Mouse (Mus musculus) hindbrain, embryonic 15.5 days (tissue): ENCODE measurements around the gene Raet1e. TPM values are rescaled to one million over a fixed set of nuclear protein-coding genes. Genes with fewer than 3 reads are reported as not detected.
"Not testable (repeated sequence)": the region's sequence is repeated elsewhere in the genome, so short reads cannot be mapped to it uniquely, and the experiment has no call there.

Source experiments
- ATAC-seq: fragments of 200-750 bp; cut with Nextera tagmentation; 2 replicates; pipeline ENCODE4 v1.8.0; 2017; ENCODE audit warnings: low read depth, moderate number of reproducible peaks, moderate TSS enrichment; ENCODE audit not compliant: low FRiP score
- H3K27ac ChIP-seq: fragments of 300-500 bp; sonication (generic); replicated peaks from 2 replicates; pipeline ENCODE4 v1.5.1; 2015; ENCODE audit warnings: mild to moderate bottlenecking, inconsistent platforms
- H3K27me3 ChIP-seq: fragments of 300-500 bp; sonication (generic); 2 replicates; pipeline ENCODE4 v1.6.1; 2015; ENCODE audit warnings: control low read depth, inconsistent platforms
- H3K36me3 ChIP-seq: fragments of 300-500 bp; sonication (generic); 2 replicates; pipeline ENCODE4 v1.6.1; 2015; ENCODE audit warnings: control low read depth, inconsistent platforms
- H3K4me1 ChIP-seq: fragments of 300-500 bp; sonication (generic); replicated peaks from 2 replicates; pipeline ENCODE4 v1.6.1; 2015; ENCODE audit warnings: control low read depth, inconsistent platforms
- H3K4me2 ChIP-seq: fragments of 300-500 bp; sonication (generic); 2 replicates; pipeline ENCODE4 v1.6.1; 2015; ENCODE audit warnings: moderate library complexity, mild to moderate bottlenecking, inconsistent platforms
- H3K4me3 ChIP-seq: fragments of 300-500 bp; sonication (generic); 2 replicates; pipeline ENCODE4 v1.5.1; 2015; ENCODE audit warnings: mild to moderate bottlenecking, inconsistent platforms
- H3K9ac ChIP-seq: fragments of 300-500 bp; sonication (generic); 2 replicates; pipeline ENCODE4 v1.6.1; 2015; ENCODE audit warnings: inconsistent platforms
- H3K9me3 ChIP-seq: fragments of 300-500 bp; sonication (generic); 2 replicates; pipeline ENCODE4 v1.6.1; 2016; ENCODE audit warnings: control low read depth, inconsistent platforms
- WGBS: fragments of 180-500 bp; shearing (Covaris S2); methylation state at CpG from one replicate; pipeline ENCODE4 v1.1.7; 2015; 5-methylcytosine and 5-hydroxymethylcytosine counted together
- polyA plus RNA-seq: library from polyadenylated mRNA; unstranded; fragments of >200 nt; fragmentation: Nextera tagmentation; extraction: Ambion mirVana; gene quantifications from 2 replicates; pipeline ENCODE4 v1.2.1, GENCODE M21; 2015

Gene Raet1e
- polyA plus RNA-seq, 1 experiment from 2014 or later, result 0.75 TPM

DNA sequence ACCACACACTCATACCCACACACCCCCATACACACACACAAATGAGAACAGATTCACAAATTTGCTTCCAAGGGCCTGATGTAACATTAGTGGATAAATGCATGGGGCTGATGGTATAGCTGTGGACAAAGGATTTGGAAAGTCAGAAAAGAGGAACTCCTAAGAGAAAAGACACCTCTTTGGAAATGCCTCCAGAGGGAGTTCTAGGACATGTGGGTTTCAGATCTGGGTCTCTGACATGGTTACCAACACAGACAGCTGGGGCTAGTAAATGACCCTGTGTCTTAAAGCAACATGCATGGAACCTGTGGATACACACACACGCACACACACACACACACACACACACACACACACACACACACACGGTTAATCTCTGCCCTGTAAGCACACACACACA, 202.6 kb downstream of the Raet1e start:
- ATAC-seq, H3K27ac ChIP-seq, H3K9me3 ChIP-seq, H3K27me3 ChIP-seq, H3K9ac ChIP-seq, H3K4me2 ChIP-seq, H3K36me3 ChIP-seq, H3K4me3 ChIP-seq, H3K4me1 ChIP-seq: not testable (repeated sequence)
- WGBS, result 54% methylated on average over 2 of the region's 2 CpGs

DNA sequence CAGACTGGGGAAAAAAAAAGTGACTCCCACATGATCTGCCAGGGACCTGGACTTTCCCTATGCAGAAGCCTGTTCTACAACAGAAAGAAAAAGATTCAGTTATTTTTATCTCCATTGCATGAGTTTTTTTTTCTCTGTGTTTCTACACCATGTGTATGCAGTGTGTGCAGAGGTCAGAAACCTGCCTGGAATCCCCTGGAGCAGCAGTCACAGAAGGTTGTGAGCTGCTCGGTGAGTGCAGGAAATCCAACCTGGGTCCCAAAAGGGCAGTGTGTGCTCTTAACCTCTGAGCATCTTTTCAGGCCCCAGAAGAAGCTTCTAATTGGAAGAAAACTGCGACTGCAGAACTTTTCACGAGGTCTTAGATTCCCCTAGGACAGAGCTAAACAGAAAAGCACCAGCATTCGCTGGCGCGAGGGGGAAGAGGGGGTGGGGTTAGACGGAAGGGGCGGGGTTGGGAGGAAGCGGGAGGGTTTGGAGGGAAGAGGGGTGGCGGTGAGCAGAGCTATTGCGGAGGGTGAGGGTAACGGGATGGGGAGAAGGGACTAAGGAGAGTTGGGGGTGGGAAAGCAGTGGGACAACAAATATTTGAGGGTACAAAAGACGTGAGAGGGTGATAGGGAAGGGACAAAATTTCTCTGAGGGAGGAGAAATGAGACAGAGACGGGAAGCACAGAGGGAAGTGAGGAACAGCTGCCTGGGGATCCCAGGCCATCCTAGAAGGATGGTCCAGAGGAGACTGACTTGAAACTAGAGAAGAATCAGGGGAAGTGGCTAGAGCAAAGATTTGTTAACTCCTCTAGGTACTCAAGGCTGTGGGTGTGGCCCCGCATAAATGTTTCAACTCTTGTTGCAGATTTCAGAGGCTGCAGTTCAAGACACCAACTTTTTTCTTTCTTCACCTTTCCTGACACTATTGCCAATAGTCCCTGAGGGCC, 203.3 kb downstream of the Raet1e start:
- 0 out of 2 replicates have a peak, but pooled peaks have one; percentile 45 for ATAC-seq

DNA sequence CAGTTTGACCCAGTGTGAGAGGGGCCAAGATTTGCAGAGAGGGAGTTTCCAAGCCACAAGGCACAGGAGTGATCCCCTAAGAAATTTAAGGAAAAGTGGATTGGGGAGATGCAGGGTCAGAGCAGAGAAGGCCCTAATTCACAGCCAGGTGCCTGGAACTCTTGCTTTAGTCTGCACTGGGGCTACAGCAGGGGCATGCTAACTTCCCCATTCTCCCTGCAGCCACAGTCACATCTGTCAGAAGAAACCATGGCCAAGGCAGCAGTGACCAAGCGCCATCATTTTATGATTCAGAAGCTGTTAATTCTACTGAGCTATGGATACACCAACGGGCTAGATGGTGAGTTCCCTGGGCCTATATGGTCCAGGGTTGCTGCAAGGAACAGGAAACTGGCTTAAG, 204.1 kb downstream of the Raet1e start:
- WGBS, result 93% methylated on average over 2 of the region's 2 CpGs
- not testable (repeated sequence) for H3K9ac ChIP-seq, ATAC-seq, H3K4me2 ChIP-seq, H3K4me1 ChIP-seq, H3K27ac ChIP-seq, H3K27me3 ChIP-seq, H3K4me3 ChIP-seq, H3K36me3 ChIP-seq, H3K9me3 ChIP-seq

More for the DNA sequence above, 203.3 kb downstream of the Raet1e start:
- H3K4me2 ChIP-seq, result peak overlapping the region; percentile 39
- not testable (repeated sequence) for H3K9me3 ChIP-seq, H3K27me3 ChIP-seq, H3K27ac ChIP-seq, H3K4me1 ChIP-seq, H3K36me3 ChIP-seq, H3K9ac ChIP-seq
- under 1% methylated on average over 8 of the region's 15 CpGs for WGBS
- peak overlapping the region; percentile 19; the same call in 1 of the 2 replicates for H3K4me3 ChIP-seq

DNA sequence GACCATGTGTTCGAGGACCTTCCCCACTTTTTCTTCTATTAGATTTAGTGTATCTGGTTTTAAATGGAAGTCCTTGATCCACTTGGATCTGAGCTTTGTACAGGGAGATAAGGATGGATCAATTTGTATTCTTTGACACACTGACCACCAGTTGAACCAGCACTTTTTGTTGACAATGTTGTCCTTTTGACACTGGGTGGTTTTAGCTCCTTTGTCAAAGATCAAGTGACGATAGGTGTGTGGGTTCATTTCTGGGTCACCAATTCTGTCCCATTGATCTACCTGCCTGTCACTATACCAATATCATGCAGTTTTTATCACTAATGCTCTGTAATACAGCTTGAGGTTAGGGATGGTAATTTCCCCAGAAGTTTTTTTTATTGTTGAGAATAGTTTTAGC, 206.5 kb downstream of the Raet1e start:
- not testable (repeated sequence) for ATAC-seq, H3K4me3 ChIP-seq, H3K27ac ChIP-seq

DNA sequence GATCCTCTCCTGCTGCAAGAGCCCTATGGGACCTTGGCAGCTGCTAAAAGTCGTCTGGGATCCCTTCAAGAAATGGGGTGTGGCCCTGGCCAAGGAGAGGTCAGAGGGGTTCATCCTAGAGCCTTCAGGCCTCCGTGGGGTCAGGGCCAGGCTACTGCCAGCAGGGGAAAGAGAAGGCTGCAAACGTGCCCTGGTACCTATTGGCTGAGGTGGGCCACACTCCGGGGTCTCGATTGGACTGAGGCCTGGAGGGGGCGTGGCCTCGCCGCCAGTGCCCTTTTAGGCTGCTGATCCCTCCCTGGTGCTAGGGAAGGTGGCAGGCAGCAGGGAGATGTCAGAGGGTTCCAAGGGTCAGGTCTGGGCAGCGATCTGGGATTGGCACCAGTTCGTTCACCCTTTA, 222.9 kb downstream of the Raet1e start:
- peak; percentile 23; the same call in 1 of the 2 replicates for ATAC-seq
- H3K27ac ChIP-seq, H3K4me3 ChIP-seq, H3K36me3 ChIP-seq, H3K9me3 ChIP-seq, H3K27me3 ChIP-seq, H3K9ac ChIP-seq, H3K4me1 ChIP-seq: not testable (repeated sequence)
- WGBS, result 22% methylated on average over 4 of the region's 10 CpGs
- peak overlapping the region; percentile 27; the same call in 1 of the 2 replicates for H3K4me2 ChIP-seq

More for the DNA sequence above, 206.5 kb downstream of the Raet1e start:
- H3K27me3 ChIP-seq, H3K9me3 ChIP-seq, H3K9ac ChIP-seq, H3K4me1 ChIP-seq, H3K36me3 ChIP-seq, H3K4me2 ChIP-seq: not testable (repeated sequence)
- 80% methylated on average over 2 of the region's 2 CpGs for WGBS

DNA sequence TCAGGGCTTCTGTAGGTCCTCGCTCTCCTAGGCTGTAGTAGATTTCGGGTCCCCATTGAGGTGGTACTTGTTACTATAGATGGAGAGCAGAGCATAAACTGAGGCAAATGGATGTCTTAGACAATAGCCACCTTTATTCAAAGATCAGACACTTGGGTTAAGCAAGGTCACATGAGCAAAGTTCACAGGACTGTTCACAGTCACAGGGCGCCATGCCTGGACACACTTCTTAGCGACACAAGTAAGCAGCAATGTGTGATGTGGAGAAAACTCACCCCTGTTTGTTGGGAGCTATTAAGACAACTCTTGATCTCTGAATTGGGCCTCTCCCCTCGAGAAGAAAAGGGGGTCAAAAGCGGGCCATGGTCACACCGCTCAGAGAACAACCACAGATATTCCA, 231.8 kb downstream of the Raet1e start:
- not testable (repeated sequence) for ATAC-seq, H3K4me1 ChIP-seq, H3K4me3 ChIP-seq, H3K9ac ChIP-seq, H3K27me3 ChIP-seq, H3K27ac ChIP-seq, H3K36me3 ChIP-seq, H3K4me2 ChIP-seq, H3K9me3 ChIP-seq
- 92% methylated on average over 7 of the region's 7 CpGs for WGBS

DNA sequence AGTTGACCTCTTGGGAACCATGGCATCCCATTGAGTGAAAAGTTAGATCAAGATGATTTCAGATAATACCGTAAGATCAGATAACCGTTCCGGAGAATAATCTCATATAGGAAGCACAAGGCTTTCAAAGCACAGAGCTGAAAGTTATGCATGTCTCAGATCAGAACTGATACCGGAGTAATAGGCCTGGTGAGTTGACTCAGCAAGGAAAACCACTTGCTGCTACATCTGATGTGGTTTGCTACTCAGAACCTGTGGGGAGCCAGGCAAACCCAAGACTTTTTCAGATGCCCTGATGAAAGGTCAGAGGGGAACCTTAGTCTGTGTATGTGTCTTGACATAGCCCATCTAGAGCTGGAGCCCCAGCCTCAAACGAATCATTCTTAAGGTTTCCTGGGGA, 233.2 kb downstream of the Raet1e start:
- ATAC-seq, H3K4me3 ChIP-seq, H3K36me3 ChIP-seq, H3K9ac ChIP-seq, H3K4me2 ChIP-seq, H3K27ac ChIP-seq, H3K9me3 ChIP-seq, H3K4me1 ChIP-seq, H3K27me3 ChIP-seq: not testable (repeated sequence)
- 96% methylated on average over 5 of the region's 5 CpGs for WGBS

DNA sequence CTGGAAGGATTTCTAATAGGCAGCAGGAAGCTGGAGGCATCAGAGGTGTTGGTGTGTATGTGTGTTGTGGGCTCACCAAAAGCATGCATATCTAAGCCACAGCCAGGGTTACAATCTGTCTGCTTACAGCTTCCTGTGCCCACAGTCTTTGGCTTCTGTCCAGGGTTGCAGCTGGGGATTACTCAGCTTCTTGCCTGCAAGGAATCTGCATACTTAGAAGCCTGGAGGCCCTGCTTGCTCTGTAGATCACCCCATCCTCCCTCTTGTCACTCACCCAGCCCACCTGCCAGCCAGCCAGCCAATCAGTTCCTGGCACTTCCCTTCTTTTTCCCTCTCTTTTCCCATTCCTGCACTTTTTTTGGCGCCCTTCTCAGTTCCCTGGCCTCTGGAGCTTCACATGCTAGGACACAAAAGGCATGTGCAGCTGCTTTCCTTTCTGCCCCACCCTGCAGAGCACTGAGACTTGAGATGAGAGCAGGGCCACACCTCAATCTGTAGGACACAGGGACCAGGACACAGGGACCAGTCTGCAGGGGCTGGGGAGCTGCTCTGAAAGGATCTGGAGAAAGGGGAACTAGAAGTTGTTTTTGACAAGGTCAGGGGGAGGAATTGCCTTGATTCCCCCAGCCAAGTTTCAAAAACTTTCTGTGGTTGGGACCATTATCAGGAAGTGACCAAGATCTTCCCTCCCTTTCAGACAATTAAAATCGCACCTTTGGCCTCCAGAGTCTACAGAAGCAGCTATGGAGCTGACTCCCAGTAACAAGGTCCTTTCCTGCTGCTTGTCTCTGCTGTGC, 234.9 kb downstream of the Raet1e start:
- ATAC-seq, H3K9ac ChIP-seq, H3K27ac ChIP-seq, H3K4me3 ChIP-seq, H3K36me3 ChIP-seq, H3K27me3 ChIP-seq, H3K4me1 ChIP-seq, H3K4me2 ChIP-seq, H3K9me3 ChIP-seq: not testable (repeated sequence)
- whole genome bisulfite sequencing, result no CpG with 5 or more reads among the region's 2 CpGs

DNA sequence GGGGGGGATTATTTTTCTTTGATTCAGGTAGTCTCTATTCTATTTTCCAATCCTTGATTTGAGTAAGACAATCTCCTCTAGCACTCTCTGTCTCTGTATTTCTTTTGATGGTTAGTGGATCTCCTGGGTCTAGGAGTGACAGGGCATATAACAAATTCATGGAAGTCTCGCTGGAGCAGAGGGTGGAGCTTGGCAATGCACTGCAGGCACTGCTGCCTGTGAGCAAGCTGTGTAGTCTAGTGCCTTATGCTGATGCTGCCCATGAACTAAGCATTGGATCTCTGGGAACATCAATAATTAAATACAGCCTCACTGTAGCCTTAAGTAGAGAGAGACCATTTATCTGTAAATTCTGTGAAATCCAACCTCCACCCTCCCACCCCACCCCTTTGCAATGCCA, 238.3 kb downstream of the Raet1e start:
- not testable (repeated sequence) for ATAC-seq, H3K9ac ChIP-seq, H3K4me2 ChIP-seq, H3K36me3 ChIP-seq, H3K27ac ChIP-seq, H3K9me3 ChIP-seq, H3K4me1 ChIP-seq, H3K27me3 ChIP-seq, H3K4me3 ChIP-seq
- 29% methylated on average over 1 of the region's 1 CpGs for WGBS

DNA sequence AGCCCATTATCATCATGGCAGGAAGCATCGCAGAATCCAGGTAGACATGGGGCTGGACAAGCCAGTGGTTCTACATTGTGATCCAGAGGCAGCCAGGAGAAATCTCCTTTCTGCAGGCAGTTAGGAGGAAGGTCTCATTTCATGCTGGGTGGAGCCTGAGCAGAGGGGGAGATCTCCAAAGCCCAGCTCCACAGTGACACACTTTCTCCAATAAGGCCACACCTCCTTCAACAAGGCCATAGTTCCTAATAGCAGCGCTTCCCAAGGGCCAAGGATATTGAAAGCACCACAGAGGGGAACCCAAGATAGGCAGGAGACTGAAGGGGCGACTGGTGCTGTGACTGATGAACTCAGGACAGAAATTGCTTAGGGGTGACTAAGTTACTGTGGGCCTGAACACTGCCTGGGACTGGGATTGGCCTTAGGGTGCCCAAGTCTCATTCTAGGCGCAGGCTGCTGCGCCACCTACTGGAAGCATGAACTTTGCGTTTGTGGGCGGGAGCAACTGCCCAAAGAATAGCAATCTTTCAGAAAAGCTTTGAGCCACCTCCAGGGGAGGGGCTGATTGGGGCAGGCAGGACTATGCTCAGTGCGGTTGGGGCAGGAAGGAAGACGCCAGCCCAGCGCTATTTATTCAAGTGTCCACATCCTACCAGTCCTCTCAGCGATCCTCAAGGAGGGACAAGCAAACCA, 244.0 kb downstream of the Raet1e start:
- WGBS, result 2% methylated on average over 9 of the region's 11 CpGs
- H3K4me3 ChIP-seq, H3K4me2 ChIP-seq, H3K27me3 ChIP-seq, H3K4me1 ChIP-seq, H3K9ac ChIP-seq, H3K27ac ChIP-seq, H3K36me3 ChIP-seq, H3K9me3 ChIP-seq: not testable (repeated sequence)
- peak; percentile 30; the same call in 1 of the 2 replicates for ATAC-seq

DNA sequence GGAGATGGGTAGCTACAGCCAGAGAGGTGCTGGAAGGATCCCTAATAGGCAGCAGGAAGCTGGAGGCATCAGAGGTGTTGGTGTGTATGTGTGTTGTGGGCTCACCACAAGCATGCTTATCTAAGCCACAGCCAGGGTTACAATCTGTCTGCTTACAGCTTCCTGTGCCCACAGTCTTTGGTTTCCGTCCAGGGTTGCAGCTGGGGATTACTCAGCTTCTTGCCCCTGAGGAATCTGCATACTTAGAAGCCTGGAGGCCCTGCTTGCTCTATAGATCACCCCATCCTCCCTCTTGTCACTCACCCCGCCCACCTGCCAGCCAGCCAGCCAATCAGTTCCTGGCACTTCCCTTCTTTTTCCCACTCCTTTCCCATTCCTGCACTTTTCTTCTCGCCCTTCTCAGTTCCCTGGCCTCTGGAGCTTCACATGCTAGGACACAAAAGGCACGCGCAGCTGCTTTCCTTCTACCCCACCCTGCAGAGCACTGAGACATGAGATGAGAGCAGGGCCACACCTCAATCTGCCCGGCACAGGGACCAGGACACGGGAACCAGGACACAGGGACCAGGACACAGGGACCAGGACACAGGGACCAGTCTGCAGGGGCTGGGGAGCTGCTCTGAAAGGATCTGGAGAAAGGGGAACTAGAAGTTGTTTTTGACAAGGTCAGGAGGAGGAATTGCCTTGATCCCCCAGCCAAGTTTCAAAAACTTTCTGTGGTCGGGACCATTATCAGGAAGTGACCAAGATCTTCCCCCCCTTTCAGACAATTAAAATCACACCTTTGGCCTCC, 255.5 kb downstream of the Raet1e start:
- H3K9me3 ChIP-seq, H3K9ac ChIP-seq, H3K4me2 ChIP-seq, H3K4me1 ChIP-seq, H3K27me3 ChIP-seq, ATAC-seq, H3K27ac ChIP-seq, H3K4me3 ChIP-seq, H3K36me3 ChIP-seq: not testable (repeated sequence)
- 11% methylated on average over 1 of the region's 8 CpGs for WGBS
